Mouse (Mus musculus) megakaryocyte-erythroid progenitor cell, adult 5-6 weeks (primary cell): ENCODE results near the gene Tmc5. TPM values are rescaled to one million over a fixed set of nuclear protein-coding genes. Genes with fewer than 3 reads are reported as not detected.

Experiments
- total RNA-seq, 2 experiments: library from RNA; stranded (forward) in 1 of 2; stranded (reverse) in 1 of 2; fragments of 200-1000, 215-1000 nt in 1 of 2; fragments of >200 nt in 1 of 2; fragmentation: Nextera tagmentation in 1 of 2; gene quantifications; 2 replicates each; pipeline ENCODE4 v1.2.3; 2014 to 2017

The Tmc5 gene
- total RNA-seq, 2 experiments from 2014 or later: not detected

Other genes starting within 250 kb of the Tmc5 start
- not detected in 2 replicates for gene Syt17, start 149.1 kb upstream of the Tmc5 start, total RNA-seq (2014; fragmentation: Nextera tagmentation)
- gene Syt17, start 149.1 kb upstream of the Tmc5 start, total RNA-seq (2017): not detected in 2 replicates
- 0.33 and 1.3 TPM in 2 replicates for gene Itpripl2, start 105.3 kb upstream of the Tmc5 start, total RNA-seq (2014; fragmentation: Nextera tagmentation)
- 1.8 and 3.3 TPM in 2 replicates for gene Itpripl2, start 105.3 kb upstream of the Tmc5 start, total RNA-seq (2017)
- gene Coq7, start 63.9 kb upstream of the Tmc5 start, total RNA-seq (2014; fragmentation: Nextera tagmentation): 31.1 and 61.7 TPM in 2 replicates
- gene Coq7, start 63.9 kb upstream of the Tmc5 start, total RNA-seq (2017): 40.3 and 69.8 TPM in 2 replicates
- 0.32 TPM in 1 of 2 replicates, not detected in the other for gene Tmc7, start 12.6 kb upstream of the Tmc5 start, total RNA-seq (2014; fragmentation: Nextera tagmentation)
- gene Tmc7, start 12.6 kb upstream of the Tmc5 start, total RNA-seq (2017): not detected in 2 replicates
- gene Gde1, start 108.5 kb downstream of the Tmc5 start, total RNA-seq (2014; fragmentation: Nextera tagmentation): 30.4 and 54.3 TPM in 2 replicates
- gene Gde1, start 108.5 kb downstream of the Tmc5 start, total RNA-seq (2017): 24.3 and 28.3 TPM in 2 replicates
- gene Ccp110, start 115.3 kb downstream of the Tmc5 start, total RNA-seq (2014; fragmentation: Nextera tagmentation): 21.4 and 49.6 TPM in 2 replicates
- gene Ccp110, start 115.3 kb downstream of the Tmc5 start, total RNA-seq (2017): 27.0 and 37.0 TPM in 2 replicates
- gene Vps35l, start 142.9 kb downstream of the Tmc5 start, total RNA-seq (2014; fragmentation: Nextera tagmentation): 43.7 and 46.6 TPM in 2 replicates
- 38.9 and 52.9 TPM in 2 replicates for gene Vps35l, start 142.9 kb downstream of the Tmc5 start, total RNA-seq (2017)